Mouse (Mus musculus): ENCODE results near the gene Dlg2. TPM values are rescaled to one million over a fixed set of nuclear protein-coding genes. Genes with fewer than 3 reads are reported as not detected.

Dlg2 gene
- total RNA-seq, 2 experiments from 2014 or later, result 394 to 431 TPM

DNA sequence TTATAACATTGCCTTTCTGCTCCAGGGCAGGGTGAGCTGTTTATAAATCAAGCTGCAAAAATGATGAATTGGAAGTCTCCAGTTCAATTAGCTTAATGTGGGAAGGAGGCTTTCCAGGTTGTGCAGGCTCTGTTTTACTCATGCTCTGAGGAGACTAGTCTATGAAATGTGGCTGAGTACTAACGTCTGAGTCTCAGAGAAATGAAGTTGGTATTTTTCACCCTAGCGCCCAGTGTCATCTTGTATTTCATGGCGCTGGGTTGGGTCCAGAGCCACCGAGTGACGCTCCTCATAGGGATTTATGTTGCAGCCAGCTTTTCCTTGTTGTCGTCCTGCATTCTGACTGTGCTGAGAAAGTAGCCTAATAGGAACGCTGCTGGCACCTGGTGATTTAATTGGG, 986.8 kb downstream of the Dlg2 start:
- intact Hi-C loops (cut with DNase I), result no loop called here
- no peak for DNase-seq (ENCODE audit: low spot score in 2 of 2)

DNA sequence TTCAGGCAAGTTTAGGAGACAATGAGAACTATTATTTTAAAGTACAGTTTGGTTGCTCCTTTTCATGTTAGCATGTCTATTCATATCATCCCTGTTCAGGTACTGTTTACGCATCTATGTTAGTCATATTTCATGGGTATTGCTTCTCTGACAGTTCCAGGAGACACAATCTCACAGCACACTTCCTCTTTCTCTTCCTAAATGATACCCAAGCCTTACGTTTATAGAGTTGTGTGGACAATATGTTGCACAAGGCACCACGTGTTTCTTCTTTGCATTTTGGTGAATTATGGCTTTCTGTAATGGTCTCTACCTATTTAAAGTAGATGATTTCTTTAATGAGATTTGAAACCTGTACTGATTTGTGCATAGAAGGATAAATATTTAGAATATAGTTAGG, 990.6 kb downstream of the Dlg2 start:
- intact Hi-C loops (cut with DNase I), result no loop called here
- DNase-seq (ENCODE audit: low spot score in 2 of 2), result no peak

DNA sequence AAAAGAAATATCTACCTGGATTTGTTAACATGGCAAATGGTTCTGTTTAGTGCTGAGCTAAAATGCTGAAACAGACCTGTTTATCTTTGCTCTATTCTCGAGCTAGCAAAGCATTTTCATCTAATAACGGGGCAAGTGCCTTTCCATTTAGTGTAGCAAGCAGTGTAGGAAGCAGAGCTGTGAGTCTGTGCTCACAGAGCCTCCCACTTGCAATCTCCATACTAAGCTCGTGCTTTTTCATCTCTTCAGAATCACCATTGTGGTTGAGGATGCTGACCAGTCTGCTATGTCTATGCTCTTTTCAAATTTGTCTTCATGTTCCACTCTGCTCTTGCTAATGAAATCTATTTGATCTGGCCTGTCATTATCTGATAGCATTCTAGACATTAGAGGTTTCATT, 1002.7 kb downstream of the Dlg2 start:
- DNase-seq (ENCODE audit: low spot score in 2 of 2), result no peak
- intact Hi-C loops (cut with DNase I), result no loop called here

DNA sequence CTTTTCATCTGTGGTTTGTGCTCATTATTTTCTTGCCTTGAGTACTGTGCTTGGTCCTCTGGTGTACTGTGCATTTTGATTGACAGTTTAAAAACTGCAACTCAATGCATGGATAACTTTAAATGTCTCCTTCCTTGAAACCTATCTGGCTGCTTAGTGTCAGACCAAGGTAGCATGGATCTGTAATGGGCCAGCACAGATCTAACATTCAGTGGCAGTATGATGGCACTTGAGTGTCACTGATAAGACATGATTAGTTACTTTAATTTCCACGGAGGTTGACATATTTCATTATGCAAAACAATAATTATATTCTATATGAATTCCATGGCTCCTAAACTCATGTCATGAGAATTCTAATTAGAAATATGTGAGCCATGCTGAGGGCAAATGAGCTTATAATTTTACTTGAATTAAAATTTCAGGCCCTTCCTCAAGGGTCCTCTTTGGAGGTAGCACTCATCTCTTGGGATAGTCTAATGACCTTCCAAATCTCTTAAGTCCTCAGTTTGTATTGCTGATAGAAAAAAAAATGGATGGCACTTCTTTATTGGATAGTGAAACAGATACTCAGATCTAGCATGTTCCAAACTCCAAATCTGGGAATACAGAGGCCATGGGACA, 1005.2 kb downstream of the Dlg2 start:
- intact Hi-C loops (cut with DNase I), result no loop called here
- no peak for DNase-seq (ENCODE audit: low spot score in 2 of 2)

DNA sequence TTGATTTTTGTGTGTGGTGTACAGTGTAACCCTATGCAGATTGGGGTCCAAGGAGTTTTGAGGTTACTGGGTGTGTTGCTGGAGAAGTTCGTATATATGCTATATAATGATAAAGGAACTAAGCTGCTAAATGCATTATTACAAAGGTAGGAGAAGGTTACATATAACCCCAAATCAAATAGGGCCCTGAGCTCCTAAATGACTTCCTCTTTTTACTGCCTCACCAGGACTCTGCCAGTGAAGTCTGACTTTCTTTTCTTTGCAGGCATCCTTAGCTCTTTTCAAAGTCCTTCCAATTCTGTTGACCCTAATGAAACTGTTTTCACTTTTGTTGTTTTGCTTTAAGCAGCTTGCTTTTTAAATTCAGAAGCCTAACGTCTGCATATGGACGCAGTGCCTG, 1016.8 kb downstream of the Dlg2 start:
- DNase-seq (ENCODE audit: low spot score in 2 of 2), result no peak
- intact Hi-C loops (cut with DNase I), result no loop called here

DNA sequence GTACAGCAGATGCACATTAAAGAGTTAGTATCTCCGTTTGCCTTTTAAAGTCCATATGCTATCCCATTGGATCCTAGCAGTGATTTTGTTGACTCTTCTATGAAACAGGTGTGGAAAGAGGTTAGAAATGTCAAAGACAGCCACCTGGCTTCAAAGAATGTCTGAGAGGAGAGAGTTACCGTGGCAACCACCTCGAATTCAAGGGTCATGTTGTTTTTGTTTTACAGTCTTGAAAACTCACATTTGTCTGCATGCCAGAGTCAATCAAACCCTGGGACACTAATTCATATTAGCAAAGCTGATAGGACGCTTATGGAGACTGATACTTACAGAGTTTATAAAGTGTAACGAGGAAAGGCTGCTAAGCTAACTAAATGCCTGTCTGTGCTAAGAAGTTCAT, 1019.1 kb downstream of the Dlg2 start:
- intact Hi-C loops (cut with DNase I), result no loop called here
- DNase-seq (ENCODE audit: low spot score in 2 of 2), result no peak

DNA sequence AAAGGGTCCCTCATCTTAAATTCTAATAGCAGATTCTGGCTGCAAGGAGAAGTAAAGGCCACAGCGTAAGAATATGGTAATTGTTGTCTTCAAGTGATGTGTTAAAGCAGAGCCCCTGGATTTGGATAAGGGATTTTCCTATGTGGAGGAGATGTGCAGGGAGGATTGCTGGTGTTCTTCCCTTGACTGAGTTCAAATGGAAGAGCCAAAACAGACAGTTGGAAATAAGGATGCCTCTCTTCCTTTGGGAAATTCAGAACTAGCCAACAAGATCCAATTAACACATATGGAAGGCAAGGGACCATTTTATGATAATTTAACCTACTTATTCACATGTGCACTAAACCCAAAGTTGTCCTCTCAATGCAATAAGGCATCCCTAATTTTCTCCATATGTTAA, 1034.6 kb downstream of the Dlg2 start:
- intact Hi-C loops (cut with DNase I), result no loop called here
- no peak for DNase-seq (ENCODE audit: low spot score in 2 of 2)

DNA sequence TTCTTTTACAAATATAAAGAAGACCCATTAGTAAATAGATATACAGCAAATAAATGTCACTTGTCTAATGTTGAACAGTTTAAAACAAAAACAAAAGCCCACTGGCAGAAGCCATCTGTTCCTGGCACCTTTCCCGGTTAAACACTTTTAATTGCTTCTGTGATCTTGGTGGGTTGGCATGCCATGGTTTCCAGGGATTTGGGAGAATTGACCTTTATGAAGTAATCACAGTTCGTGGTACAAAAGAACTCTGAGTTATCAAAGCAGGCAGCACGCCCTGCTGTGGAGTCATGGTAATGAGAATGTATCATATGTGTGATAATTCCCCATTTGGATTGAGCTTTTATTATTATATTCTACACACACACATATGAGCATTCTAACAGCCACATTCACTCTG, 1038.0 kb downstream of the Dlg2 start:
- intact Hi-C loops (cut with DNase I), result no loop called here
- DNase-seq (ENCODE audit: low spot score in 2 of 2), result peak in 1 of 2 experiments; percentile 10

DNA sequence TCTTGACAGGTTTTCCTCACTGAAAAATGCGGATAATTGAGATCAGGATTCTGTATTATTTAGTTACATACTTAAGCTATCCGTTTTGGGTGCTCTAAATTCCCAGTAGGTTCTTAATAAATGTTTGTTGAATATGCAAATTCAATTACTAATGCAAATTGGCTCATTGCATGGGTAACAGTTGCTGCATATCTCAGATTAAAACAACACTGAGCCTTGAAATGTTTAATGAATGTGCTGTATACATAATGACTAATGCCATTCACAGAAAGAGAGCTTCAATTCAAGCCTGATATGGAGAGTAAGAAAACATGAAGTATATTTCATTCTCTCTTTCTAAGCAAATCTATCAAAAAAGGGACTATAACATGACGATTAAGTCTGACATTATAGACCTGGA, 1039.8 kb downstream of the Dlg2 start:
- DNase-seq (ENCODE audit: low spot score in 2 of 2), result no peak
- intact Hi-C loops (cut with DNase I), result no loop called here

DNA sequence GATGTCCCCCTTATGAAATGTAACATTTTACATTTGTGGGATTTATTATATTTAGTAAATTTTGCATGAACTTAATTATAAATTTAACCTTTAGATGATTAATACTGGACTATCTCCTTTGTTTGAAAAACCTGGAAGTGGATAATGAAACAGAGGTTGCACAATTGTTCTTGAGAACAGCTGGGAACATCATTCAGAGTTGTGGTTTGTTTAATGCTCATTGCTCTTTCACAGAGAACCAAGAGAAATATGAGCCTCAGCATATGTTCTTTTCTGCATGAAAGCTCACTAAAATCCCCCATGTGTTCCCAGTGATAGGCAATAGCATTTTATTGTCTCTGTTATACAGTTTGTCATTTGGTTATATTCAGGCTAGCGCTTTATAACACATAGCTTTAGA, 1049.4 kb downstream of the Dlg2 start:
- intact Hi-C loops (cut with DNase I), result no loop called here
- no peak for DNase-seq (ENCODE audit: low spot score in 2 of 2)

DNA sequence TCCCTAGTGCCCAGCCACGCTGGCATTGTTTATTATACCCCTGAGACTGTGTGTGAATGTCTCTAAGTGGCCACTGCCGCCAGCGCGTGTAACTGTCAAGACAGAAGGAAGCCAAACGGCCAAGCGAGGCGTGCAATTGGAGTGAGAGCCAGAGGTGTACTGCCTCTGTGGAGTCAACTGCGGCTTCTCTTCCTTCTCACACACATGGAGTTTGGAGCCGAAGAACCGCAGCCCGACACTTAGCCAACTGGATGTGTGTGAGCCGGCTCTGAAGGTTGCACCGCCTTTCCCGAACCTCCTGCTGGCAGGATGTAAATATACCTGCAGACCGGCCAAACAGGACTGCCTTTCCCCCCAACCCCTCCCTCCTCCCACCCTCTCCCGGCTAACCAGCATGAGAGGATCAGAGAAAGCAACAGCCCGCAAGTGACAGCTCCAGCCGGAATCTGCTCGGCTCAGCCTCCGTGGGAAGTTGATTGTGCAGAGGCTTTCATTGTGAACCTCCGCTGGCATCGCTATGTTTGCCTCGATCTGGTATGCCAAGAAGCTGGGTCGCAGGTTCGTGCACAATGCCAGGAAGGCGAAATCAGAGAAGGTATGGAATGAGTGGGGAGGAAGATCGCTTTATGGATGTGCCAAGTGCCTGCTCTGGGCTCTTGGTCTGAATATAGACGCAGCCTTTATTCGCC, 1066.3 kb downstream of the Dlg2 start:
- intact Hi-C loops (cut with DNase I), result no loop called here
- peak in 1 of 2 experiments; percentile 24 for DNase-seq (ENCODE audit: low spot score in 2 of 2)

DNA sequence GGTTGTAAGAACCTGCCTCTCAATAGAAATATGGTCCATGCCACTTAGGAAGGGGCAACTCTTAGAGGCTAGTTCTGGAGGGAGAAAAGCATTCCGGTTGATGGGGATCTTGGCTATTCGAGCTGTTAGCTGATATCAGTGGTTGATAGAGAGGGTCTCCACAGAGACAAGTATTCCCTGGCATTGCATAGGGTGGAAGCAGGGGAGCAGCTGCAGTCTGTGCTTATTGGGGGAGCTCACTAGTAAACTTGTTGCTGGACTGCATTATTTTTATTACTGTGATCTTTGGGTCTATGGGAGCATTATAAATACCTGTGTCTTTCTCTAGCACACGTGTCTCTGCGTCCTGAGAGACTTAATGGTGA, 1066.8 kb downstream of the Dlg2 start:
- intact Hi-C loops (cut with DNase I), result no loop called here
- DNase-seq (ENCODE audit: low spot score in 2 of 2), result no peak

DNA sequence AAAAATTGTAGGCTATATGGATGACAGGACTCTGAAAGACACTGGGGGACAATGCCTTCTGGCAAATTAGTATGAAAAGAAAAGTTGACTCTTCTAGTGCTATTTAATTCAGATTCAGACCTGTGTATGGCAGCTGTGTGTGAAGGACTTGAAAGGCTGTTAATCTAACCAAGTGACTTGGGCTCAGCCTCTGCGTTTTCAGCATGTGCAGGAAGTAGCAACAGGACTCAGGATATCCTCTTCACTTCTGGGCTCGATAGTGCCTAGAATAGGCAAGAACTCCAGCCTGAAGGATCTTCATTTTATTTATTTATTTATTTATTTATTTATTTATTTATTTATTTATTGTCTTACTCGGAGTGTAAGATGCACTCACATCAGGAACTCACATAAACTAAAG, 1068.1 kb downstream of the Dlg2 start:
- intact Hi-C loops (cut with DNase I), result no loop called here
- DNase-seq (ENCODE audit: low spot score in 2 of 2), result no peak

DNA sequence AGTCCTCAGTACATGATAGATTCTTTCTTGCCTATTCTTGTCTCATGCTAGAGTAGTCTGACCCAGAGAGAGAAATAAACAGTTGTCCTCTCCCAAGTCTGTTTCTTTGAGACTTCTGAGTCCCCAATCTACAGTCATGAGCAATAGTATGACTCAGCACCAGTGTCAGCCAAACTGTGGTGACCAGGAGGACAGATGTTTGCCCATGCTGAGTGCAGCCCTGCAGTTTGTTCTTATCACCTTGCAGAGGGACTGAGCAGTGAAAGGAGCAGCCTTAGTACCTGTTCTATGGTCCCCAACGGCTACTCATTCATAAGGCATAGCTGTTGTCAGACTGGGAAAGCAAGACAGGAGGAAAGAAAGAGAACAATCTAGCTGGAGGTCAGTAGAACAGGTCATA, 1072.3 kb downstream of the Dlg2 start:
- intact Hi-C loops (cut with DNase I), result no loop called here
- no peak for DNase-seq (ENCODE audit: low spot score in 2 of 2)

DNA sequence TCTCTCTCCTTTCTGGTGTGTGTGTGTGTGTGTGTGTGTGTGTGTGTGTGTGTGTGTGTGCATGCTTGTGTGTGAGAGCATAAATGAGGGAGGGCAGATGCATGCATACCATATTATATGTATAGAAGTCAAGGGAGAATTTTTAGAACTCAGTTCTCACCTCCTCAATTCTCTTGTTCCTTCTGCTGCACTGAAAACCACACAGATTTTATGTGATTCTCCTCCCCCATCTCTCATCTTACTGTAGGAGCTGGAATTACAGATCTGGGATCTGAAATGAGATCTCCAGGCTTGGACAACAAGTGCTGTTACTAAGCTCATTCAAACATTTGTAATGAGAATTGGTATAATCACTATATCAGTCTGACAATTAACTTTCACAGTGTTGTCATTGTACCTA, 1081.1 kb downstream of the Dlg2 start:
- intact Hi-C loops (cut with DNase I), result no loop called here
- DNase-seq (ENCODE audit: low spot score in 2 of 2), result peak in 1 of 2 experiments; percentile 19

DNA sequence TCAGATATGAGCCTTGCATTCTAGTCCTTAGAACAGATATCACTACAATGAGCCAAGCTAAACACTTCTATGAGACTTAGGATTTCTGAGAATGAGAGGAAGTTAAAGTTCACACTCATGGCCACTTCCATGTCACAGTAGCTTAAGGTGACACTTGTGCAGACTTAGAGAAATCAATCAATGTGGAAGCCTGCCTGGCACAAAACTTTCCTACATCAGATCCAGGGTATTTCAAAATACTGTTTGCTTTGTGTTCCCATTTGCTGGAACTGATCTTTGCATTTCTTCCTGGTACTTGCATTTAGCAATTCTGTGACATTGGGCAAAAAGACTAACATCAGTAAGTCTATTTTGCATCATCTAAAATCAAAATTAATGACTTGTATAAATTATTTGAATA, 1091.0 kb downstream of the Dlg2 start:
- DNase-seq (ENCODE audit: low spot score in 2 of 2), result no peak
- intact Hi-C loops (cut with DNase I), result no loop called here

DNA sequence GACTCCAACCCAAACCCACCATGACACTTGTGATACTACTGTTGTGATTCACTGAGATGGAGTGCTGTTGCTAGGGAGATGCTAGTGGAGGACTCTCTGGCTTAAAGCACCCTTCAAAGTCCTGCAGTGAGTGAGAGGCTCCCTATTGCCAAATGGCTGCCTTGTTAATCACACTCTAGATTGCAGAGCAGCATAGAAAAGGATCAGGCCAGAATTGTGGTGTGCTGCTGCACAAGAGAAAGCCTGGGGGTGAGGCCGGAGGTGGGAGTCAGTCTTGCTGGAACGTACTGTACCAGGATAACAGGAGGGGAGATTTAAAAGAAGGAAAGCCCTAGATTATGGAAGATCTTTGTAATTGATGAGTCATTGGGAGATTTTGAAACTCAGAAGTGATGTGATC, 1094.5 kb downstream of the Dlg2 start:
- intact Hi-C loops (cut with DNase I), result no loop called here
- no peak for DNase-seq (ENCODE audit: low spot score in 2 of 2)

DNA sequence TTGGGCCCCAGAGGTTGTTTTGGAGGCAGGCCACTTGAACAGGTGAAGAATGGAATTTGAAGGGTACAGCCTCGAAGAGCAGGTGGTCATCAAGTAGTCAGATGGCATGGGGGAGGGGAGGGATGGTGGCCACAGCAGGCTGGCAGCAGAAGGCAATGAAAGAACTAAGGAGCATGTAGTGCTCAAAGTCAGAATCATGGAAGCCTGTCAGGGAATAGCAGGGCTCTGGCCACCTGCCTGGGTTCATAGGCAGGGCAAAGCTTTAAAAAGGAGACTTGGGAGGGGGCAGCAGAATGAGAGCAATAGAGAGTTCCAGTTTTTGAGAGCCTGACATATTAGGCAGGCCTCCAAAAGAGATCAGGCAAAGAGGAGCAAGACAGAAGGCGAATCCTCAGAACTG, 1096.2 kb downstream of the Dlg2 start:
- intact Hi-C loops (cut with DNase I), result no loop called here
- no peak for DNase-seq (ENCODE audit: low spot score in 2 of 2)

DNA sequence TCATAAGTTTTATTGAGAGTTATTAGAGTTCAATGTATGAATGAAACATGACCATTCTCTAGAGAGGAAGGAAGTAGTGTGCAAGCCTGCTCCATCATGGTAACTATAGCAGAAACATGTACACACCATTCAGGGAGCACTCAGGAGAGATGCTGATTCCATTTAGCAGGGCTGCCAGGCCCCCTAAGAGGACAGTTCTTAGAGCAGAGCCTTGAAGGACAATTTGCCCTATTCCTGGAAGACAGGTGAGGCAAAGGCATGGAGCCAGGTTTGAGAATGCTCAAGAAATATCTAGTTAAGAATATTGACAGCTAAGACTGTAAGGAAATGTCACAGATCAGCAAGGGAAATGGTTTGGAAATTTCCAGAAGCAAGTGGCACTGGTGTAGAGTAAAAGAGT, 1096.8 kb downstream of the Dlg2 start:
- intact Hi-C loops (cut with DNase I), result no loop called here
- DNase-seq (ENCODE audit: low spot score in 2 of 2), result no peak

DNA sequence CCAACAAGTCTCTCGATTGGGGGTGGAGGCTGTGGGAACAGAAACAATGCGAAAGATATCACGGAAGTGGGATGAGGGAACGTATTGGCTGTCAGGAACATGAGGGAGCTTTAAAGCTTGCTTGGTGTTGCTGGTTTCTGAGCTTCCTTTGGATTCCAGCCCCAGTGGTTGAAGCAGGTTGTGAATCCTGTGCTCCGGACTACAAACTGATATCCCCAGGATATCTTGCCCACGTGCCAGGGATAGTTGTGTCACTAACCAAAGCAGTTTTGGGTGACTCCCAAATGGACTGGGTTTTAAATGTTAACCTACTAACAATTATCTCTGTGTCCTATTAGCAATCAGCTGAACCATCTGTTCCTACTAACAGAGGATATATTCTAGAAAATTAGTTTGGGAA, 1099.7 kb downstream of the Dlg2 start:
- DNase-seq (ENCODE audit: low spot score in 2 of 2), result no peak
- intact Hi-C loops (cut with DNase I), result no loop called here

DNA sequence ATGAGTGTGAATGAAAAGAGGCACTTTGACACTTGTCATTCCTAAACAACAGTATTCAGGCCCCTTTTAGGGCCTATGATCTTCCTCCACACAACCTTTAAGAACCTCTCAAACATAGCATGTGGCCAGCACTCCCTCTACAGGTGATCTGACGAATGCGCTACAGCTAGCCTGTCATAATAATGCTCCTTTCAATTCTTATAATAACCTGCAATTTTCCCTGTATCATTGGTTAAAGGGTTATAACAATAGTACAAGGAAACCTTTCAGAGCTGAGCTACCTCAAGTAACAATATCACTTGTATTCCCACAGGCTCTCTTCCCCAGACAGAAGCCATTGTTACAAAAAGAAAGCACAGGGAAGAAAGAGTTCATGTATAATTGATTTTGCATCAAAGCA, 1105.7 kb downstream of the Dlg2 start:
- DNase-seq (ENCODE audit: low spot score in 2 of 2), result no peak
- intact Hi-C loops (cut with DNase I), result no loop called here

DNA sequence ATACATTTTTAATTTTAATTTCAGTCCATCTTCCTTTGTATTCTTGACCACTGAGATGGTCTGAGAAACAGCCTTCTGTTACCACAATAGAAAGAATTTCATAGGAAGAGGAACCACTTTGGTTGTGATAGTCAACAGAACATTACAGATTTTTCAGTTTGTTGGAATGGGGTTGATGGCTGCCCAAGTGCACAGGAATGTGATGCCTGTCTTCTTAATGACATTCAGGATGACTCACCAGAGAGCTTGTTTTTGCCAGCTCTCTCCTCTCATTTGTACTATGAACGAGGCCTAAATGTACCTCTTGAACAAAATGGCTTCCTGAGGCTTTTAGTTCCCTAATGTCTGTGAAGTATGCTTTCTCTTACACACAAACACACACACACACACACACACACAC, 1107.1 kb downstream of the Dlg2 start:
- DNase-seq (ENCODE audit: low spot score in 2 of 2), result peak in 1 of 2 experiments; percentile 34
- intact Hi-C loops (cut with DNase I), result no loop called here
